ENCODE assay signal across 9 mouse cellular contexts in genomic region chr5:69704261-69705167, GRCm38 (mm10).
A peak's percentile ranks its signal among the peaks of the same experiment; 100 is the strongest.
DNase-seq lines count a peak whose midpoint lies in the region; ATAC-seq and TF ChIP-seq lines count a peak whose summit lies in the region.
"Had no signal": no experiment of that assay in that cellular context is flagged by ENCODE, and none has a peak within 500 bp of the region (broad histone marks: within the 10 kb centered on the region; RNA-seq: fewer than 3 reads in every experiment).

No protein-coding gene starts in this region.

- TF ChIP-seq CTCF in heart, postnatal 0 days (IDR thresholded peaks at IDR 0.05; ENCODE audit: low read depth): peak; percentile 73

- peak; percentile 21 for DNase-seq in heart, postnatal 0 days (ENCODE audit: low spot score)
- DNase-seq in heart, postnatal 36 days: no peak
- DNase-seq in ES-E14 (ENCODE audit: low read depth, low spot score): peak; percentile 9
- DNase-seq in left cerebral cortex, adult 18-20 months (ENCODE audit: low spot score in 2 of 2): peak; percentile 9 to 25
- DNase-seq in spleen, postnatal 14 days (ENCODE audit: low spot score in 2 of 2): no peak
- DNase-seq in c-Kit-positive CD71-positive TER-119-positive erythroid progenitor cells, embryonic 14.5 days (ENCODE audit: low spot score): no peak
- no peak for DNase-seq in cerebellum, adult 9-11 months

- in situ Hi-C loops in ES-E14 (cut with MboI; ENCODE audit: low sequenced_read_pairs in 2 of 2, unreplicated experiment in 2 of 2): no loop called here

- no peaks in the 10 kb centered on the region for H3K9me3 ChIP-seq in heart, postnatal 0 days (replicated peaks; ENCODE audit: control insufficient read depth, low read length)
- no peaks in the 10 kb centered on the region for H3K9me3 ChIP-seq in ES-E14 (ENCODE audit: control insufficient read depth, insufficient read depth, low read depth, low read length)
- H3K9me3 ChIP-seq in forebrain, embryonic 13.5 days (replicated peaks): no peaks in the 10 kb centered on the region
- H3K9me3 ChIP-seq: heart, embryonic 13.5 days had no signal

- H3K27me3 ChIP-seq in heart, postnatal 0 days (ENCODE audit: control insufficient read depth, insufficient read depth, low read length): no peaks in the 10 kb centered on the region
- no peaks in the 10 kb centered on the region for H3K27me3 ChIP-seq in forebrain, embryonic 13.5 days
- H3K27me3 ChIP-seq: heart, embryonic 13.5 days had no signal

- no peak overlapping the region for H3K27ac ChIP-seq in heart, postnatal 0 days (ENCODE audit: low read depth)
- H3K27ac ChIP-seq in ES-E14 (ENCODE audit: insufficient read depth, low read depth, low read length, poor library complexity, severe bottlenecking): no peak overlapping the region
- no peak overlapping the region for H3K27ac ChIP-seq in forebrain, embryonic 13.5 days
- H3K27ac ChIP-seq: heart, embryonic 13.5 days had no signal

- H3K9ac ChIP-seq in heart, postnatal 0 days (replicated peaks; ENCODE audit: low read depth, low read length): no peak overlapping the region
- H3K9ac ChIP-seq in ES-E14 (ENCODE audit: insufficient read depth, low read depth, low read length, poor library complexity, severe bottlenecking): no peak overlapping the region
- H3K9ac ChIP-seq in forebrain, embryonic 13.5 days: no peak overlapping the region
- H3K9ac ChIP-seq: heart, embryonic 13.5 days had no signal

- no peak for ATAC-seq in heart, postnatal 0 days (ENCODE audit: insufficient read depth, low read depth)
- peak; percentile 80 for ATAC-seq in forebrain, embryonic 13.5 days

- intact Hi-C loops in heart, postnatal 36 days (cut with DNase I): loop anchor here (2.0 to 10.0 kb wide), 2 partner anchors 90 to 140 kb away; no protein-coding TSS in a partner anchor

- H3K4me3 ChIP-seq in heart, postnatal 0 days (ENCODE audit: low read depth, low read length): no peak overlapping the region
- no peak overlapping the region for H3K4me3 ChIP-seq in ES-E14 (ENCODE audit: insufficient read depth in 1 of 2, low read depth in 1 of 2, low read length in 2 of 2, poor library complexity in 1 of 2, severe bottlenecking in 1 of 2)
- no peak overlapping the region for H3K4me3 ChIP-seq in forebrain, embryonic 13.5 days
- H3K4me3 ChIP-seq: heart, embryonic 13.5 days had no signal

- H3K4me2 ChIP-seq in heart, postnatal 0 days (ENCODE audit: low read depth, low read length): no peak overlapping the region
- H3K4me2 ChIP-seq in forebrain, embryonic 13.5 days: no peak overlapping the region
- H3K4me2 ChIP-seq: heart, embryonic 13.5 days had no signal

- H3K4me1 ChIP-seq in heart, postnatal 0 days (ENCODE audit: control insufficient read depth, insufficient read depth): no peaks in the 10 kb centered on the region
- H3K4me1 ChIP-seq in ES-E14 (ENCODE audit: control insufficient read depth in 2 of 2, insufficient read depth in 2 of 2, low read length in 2 of 2, poor library complexity in 1 of 2): no peaks in the 10 kb centered on the region
- no peaks in the 10 kb centered on the region for H3K4me1 ChIP-seq in forebrain, embryonic 13.5 days
- H3K4me1 ChIP-seq: heart, embryonic 13.5 days had no signal

- WGBS in heart, postnatal 0 days: 46% methylated on average over 2 of the region's 2 CpGs
- WGBS in forebrain, embryonic 13.5 days: 55% methylated on average over 2 of the region's 2 CpGs

- no peaks in the 10 kb centered on the region for H3K36me3 ChIP-seq in heart, postnatal 0 days (replicated peaks; ENCODE audit: control insufficient read depth, insufficient read depth, low read length)
- no peaks in the 10 kb centered on the region for H3K36me3 ChIP-seq in ES-E14 (ENCODE audit: control insufficient read depth, insufficient read depth, low read length, poor library complexity, severe bottlenecking)
- H3K36me3 ChIP-seq in forebrain, embryonic 13.5 days (ENCODE audit: poor library complexity, severe bottlenecking): no peaks in the 10 kb centered on the region
- H3K36me3 ChIP-seq: heart, embryonic 13.5 days had no signal

- no peak for TF ChIP-seq EP300 in heart, postnatal 0 days (IDR thresholded peaks at IDR 0.05; ENCODE audit: low read depth)

TF ChIP-seq in ES-E14, 5 proteins besides CTCF, POLR2A, EP300 and RAD21:
- TF ChIP-seq HCFC1 (IDR thresholded peaks at IDR 0.05; ENCODE audit: borderline replicate concordance, insufficient read depth, low read length): no peak
- TF ChIP-seq MAFK (IDR thresholded peaks at IDR 0.05; ENCODE audit: insufficient read depth, low read depth, low read length): no peak

Comparison
In these comparisons a context has a peak if more than half of its experiments do, and no peak if none do; other contexts are left out.
1. DNase-seq: peak in heart, postnatal 0 days (single experiment), ES-E14 (single experiment) and left cerebral cortex, adult 18-20 months (2 of 2); none in heart, postnatal 36 days (0 of 2), spleen, postnatal 14 days (0 of 2), c-Kit-positive CD71-positive TER-119-positive erythroid progenitor cells, embryonic 14.5 days (single experiment) and cerebellum, adult 9-11 months (single experiment).